Mouse (Mus musculus) right cerebral cortex, postnatal 10 days (tissue): ENCODE data around the gene Pde10a.

Source experiments
- DNase-seq, 2 experiments: peaks; one replicate each; pipeline ENCODE4 v3.0.0; 2021; ENCODE audit warnings: low spot score in 2 of 2

Gene Pde10a

GRCm38 (mm10) chr17:8961644-8962043 is 436.5 kb downstream of the Pde10a start:
- no peak for DNase-seq

GRCm38 (mm10) chr17:8965177-8965576 is 440.0 kb downstream of the Pde10a start:
- no peak for DNase-seq

- no peak for DNase-seq
These were observed 447.1 kb downstream of the Pde10a start for GRCm38 (mm10) chr17:8972152-8972854.

GRCm38 (mm10) chr17:8973331-8973730 is 448.2 kb downstream of the Pde10a start:
- no peak for DNase-seq

GRCm38 (mm10) chr17:8974423-8974822 is 449.3 kb downstream of the Pde10a start:
- DNase-seq = no peak

GRCm38 (mm10) chr17:8974823-8975397 is 449.7 kb downstream of the Pde10a start:
- no peak for DNase-seq

GRCm38 (mm10) chr17:8976745-8977144 is 451.6 kb downstream of the Pde10a start:
- no peak for DNase-seq

- DNase-seq = no peak
These were observed 452.1 kb downstream of the Pde10a start for GRCm38 (mm10) chr17:8977271-8977670.

- no peak for DNase-seq
These were observed 458.4 kb downstream of the Pde10a start for GRCm38 (mm10) chr17:8983576-8983975.

GRCm38 (mm10) chr17:8985714-8986113 is 460.5 kb downstream of the Pde10a start:
- DNase-seq = peak in 1 of 2 experiments; percentile 67

GRCm38 (mm10) chr17:8986551-8986950 is 461.4 kb downstream of the Pde10a start:
- DNase-seq = peak; percentile 64 to 84

GRCm38 (mm10) chr17:8987369-8987768 is 462.2 kb downstream of the Pde10a start:
- DNase-seq = peak; percentile 56 to 58

- peak; percentile 93 to 94 for DNase-seq
These were observed 463.1 kb downstream of the Pde10a start, which contains the start of gene 1700010I14Rik for GRCm38 (mm10) chr17:8988119-8988807. Gene 1700010I14Rik (plus strand): TSS chr17:8988333.

- DNase-seq = peak; percentile 52 to 60
These were observed 466.0 kb downstream of the Pde10a start for GRCm38 (mm10) chr17:8991160-8991559.

GRCm38 (mm10) chr17:8995344-8995743 is 470.2 kb downstream of the Pde10a start:
- DNase-seq = no peak

- no peak for DNase-seq
These were observed 477.3 kb downstream of the Pde10a start for GRCm38 (mm10) chr17:9002438-9002837.

GRCm38 (mm10) chr17:9004516-9004915 is 479.3 kb downstream of the Pde10a start:
- no peak for DNase-seq

GRCm38 (mm10) chr17:9023198-9023942 is 498.2 kb downstream of the Pde10a start:
- peak; percentile 79 to 80 for DNase-seq

- no peak for DNase-seq
These were observed 505.0 kb downstream of the Pde10a start for GRCm38 (mm10) chr17:9030181-9030580.

GRCm38 (mm10) chr17:9031241-9032141 is 506.3 kb downstream of the Pde10a start:
- DNase-seq = peak; percentile 91 to 93
